Mouse (Mus musculus) lung, embryonic 14.5 days (tissue): ENCODE data around the gene Cyp2d34. TPM values are rescaled to one million over a fixed set of nuclear protein-coding genes. Genes with fewer than 3 reads are reported as not detected.

Source experiments
- ATAC-seq: fragments of 200-750 bp; cut with Nextera tagmentation; 2 replicates; pipeline ENCODE4 v1.8.0; 2017; ENCODE audit warnings: mild to moderate bottlenecking, moderate TSS enrichment, moderate library complexity; ENCODE audit not compliant: insufficient read depth
- DNase-seq: peaks from one replicate; pipeline ENCODE4 v3.0.0-alpha.2; 2015
- H3K27ac ChIP-seq: fragments of 300-500 bp; sonication (generic); 2 replicates; pipeline ENCODE4 v1.5.1; 2014; ENCODE audit warnings: low read depth, mild to moderate bottlenecking, moderate library complexity
- H3K27me3 ChIP-seq: fragments of 300-500 bp; sonication (generic); 2 replicates; pipeline ENCODE4 v1.6.1; 2014; ENCODE audit warnings: low read length, control low read depth; ENCODE audit not compliant: insufficient read depth
- H3K36me3 ChIP-seq: fragments of 300-500 bp; sonication (generic); 2 replicates; pipeline ENCODE4 v1.6.1; 2014; ENCODE audit warnings: control low read depth; ENCODE audit not compliant: insufficient read depth
- H3K4me1 ChIP-seq: fragments of 300-500 bp; sonication (generic); 2 replicates; pipeline ENCODE4 v1.6.1; 2014; ENCODE audit warnings: antibody characterized with exemption, control low read depth; ENCODE audit not compliant: insufficient read depth
- H3K4me2 ChIP-seq: fragments of 300-500 bp; sonication (generic); 2 replicates; pipeline ENCODE4 v1.6.1; 2014; ENCODE audit warnings: mild to moderate bottlenecking
- H3K4me3 ChIP-seq: fragments of 300-500 bp; sonication (generic); 2 replicates; pipeline ENCODE4 v1.5.1; 2014; ENCODE audit warnings: low read depth, low read length
- H3K9ac ChIP-seq: fragments of 300-500 bp; sonication (generic); 2 replicates; pipeline ENCODE4 v1.6.1; 2014
- H3K9me3 ChIP-seq: fragments of 300-500 bp; sonication (generic); 2 replicates; pipeline ENCODE4 v1.6.1; 2016; ENCODE audit warnings: low read depth, low read length, control low read depth
- CTCF ChIP-seq: IDR thresholded peaks from 2 replicates; pipeline ENCODE4 v1.5.1; 2016; ENCODE audit warnings: antibody characterized with exemption, low read depth
- WGBS: fragments of 180-500 bp; shearing (Covaris S2); extraction: QIAGEN DNeasy Blood & Tissue Kit; methylation state at CpG from one replicate; pipeline ENCODE4 v1.1.7; 2014; 5-methylcytosine and 5-hydroxymethylcytosine counted together
- microRNA-seq: library from miRNA; unstranded; fragments of <30 nt; microRNA quantifications from one replicate; pipeline ENCODE4, GENCODE M21; 2016; ENCODE audit warnings: borderline number of aligned reads
- polyA plus RNA-seq: library from polyadenylated mRNA; unstranded; fragments of >200 nt; fragmentation: Nextera tagmentation; extraction: Ambion mirVana; gene quantifications from 2 replicates; pipeline ENCODE4 v1.2.1, GENCODE M21; 2014

Gene Cyp2d34
- polyA plus RNA-seq, 1 experiment from 2014 or later: not detected

DNA sequence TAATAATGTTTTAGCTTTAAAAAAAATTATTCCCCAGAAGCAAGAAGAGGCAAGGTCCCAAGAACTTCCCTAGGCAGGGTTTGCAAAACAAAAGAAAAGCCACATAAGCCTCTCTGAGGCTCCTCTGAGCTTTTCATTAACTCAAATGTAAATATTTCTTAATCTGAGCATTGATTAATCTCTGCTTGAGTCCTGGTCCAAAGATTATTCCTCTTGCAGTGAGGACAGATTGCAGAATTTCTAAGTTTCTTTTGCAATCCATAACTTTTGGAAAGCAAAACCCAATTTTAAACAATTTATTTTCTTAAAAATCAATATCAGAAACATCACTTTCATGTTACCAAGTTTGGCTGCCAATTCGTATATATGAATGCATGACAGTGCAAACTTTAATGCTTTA lies 47.9 kb downstream of the Cyp2d34 start:
- 76% methylated on average over 1 of the region's 1 CpGs for WGBS
- TF ChIP-seq CTCF: no peak
- H3K36me3 ChIP-seq: no peaks in the 10 kb centered on the region
- no peaks in the 10 kb centered on the region for H3K27me3 ChIP-seq
- ATAC-seq (no peak), DNase-seq (no peak)
- H3K4me1 ChIP-seq: no peaks in the 10 kb centered on the region
- H3K4me2 ChIP-seq: no peak overlapping the region
- H3K27ac ChIP-seq: no peak overlapping the region
- H3K9ac ChIP-seq: no peak overlapping the region
- H3K9me3 ChIP-seq: no peaks in the 10 kb centered on the region
- no peak overlapping the region for H3K4me3 ChIP-seq

Small RNA genes lying within 50 kb of the gene (microRNA-seq; reads per million reads assigned to microRNA genes)
- not detected for gene Gm27463
- not detected for gene Gm27742

Other genes starting within 250 kb of the Cyp2d34 start
- 4.1 and 5.5 TPM in 2 replicates for gene Cyp2d22, start 240.7 kb downstream of the Cyp2d34 start, polyA plus RNA-seq
- not detected in 2 replicates for gene Cyp2d11, start 226.9 kb downstream of the Cyp2d34 start, polyA plus RNA-seq
- gene Cyp2d10, start 213.8 kb downstream of the Cyp2d34 start, polyA plus RNA-seq: not detected in 2 replicates
- gene Cyp2d9, start 187.5 kb downstream of the Cyp2d34 start, polyA plus RNA-seq: not detected in 2 replicates
- gene Cyp2d12, start 65.9 kb downstream of the Cyp2d34 start, polyA plus RNA-seq: not detected in 2 replicates
- not detected in 2 replicates for gene Cyp2d40, start 143.2 kb upstream of the Cyp2d34 start, polyA plus RNA-seq
- gene Cyp2d26, start 173.3 kb upstream of the Cyp2d34 start, polyA plus RNA-seq: not detected in 2 replicates